26 mouse cellular contexts compared by ENCODE assay signal in the genomic region with DNA sequence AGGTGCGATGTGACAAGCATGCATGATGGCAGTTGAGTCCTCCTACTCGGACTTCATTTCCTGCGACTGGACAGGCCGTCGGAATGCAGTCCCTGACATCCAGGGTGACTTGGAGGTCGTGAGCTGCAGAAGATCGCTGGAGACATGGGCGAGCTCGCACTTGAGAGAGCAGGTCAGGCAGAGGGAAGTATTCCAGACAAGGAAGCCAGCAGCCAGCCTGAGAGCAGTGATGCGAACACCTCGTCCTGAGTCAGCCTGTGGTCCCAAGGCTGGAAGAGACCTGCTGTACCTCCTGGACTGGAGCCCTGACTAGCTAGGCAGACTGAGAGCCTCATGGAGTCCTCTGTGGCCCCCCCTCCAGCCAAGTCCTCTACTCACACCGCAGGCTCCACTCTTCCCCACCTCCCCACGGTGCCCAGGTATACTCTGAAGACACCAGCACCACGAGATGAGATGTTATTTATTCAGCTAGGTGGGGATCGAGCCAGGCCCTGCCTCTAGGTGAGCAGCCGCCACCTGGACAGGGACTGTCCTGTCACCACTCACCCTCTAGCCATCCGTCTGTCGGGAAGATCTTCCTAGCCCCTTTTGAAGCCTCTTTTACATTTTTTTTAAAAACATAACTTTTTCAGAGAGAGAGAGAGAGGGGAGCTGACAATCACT. TPM values are rescaled to one million over a fixed set of nuclear protein-coding genes. Genes with fewer than 3 reads are reported as not detected.
DNase-seq lines count a peak whose midpoint lies in the region; ATAC-seq and TF ChIP-seq lines count a peak whose summit lies in the region.
"Had no signal": no experiment of that assay in that cellular context is flagged by ENCODE, and none has a peak within 500 bp of the region (broad histone marks: within the 10 kb centered on the region; RNA-seq: fewer than 3 reads in every experiment).

No protein-coding gene starts in this region.

- H3K4me2 ChIP-seq in heart, embryonic 12.5 days: no peak overlapping the region
- no peak overlapping the region for H3K4me2 ChIP-seq in kidney, embryonic 15.5 days
- no peak overlapping the region for H3K4me2 ChIP-seq in stomach, embryonic 16.5 days (ENCODE audit: low read depth, low read length)
- no peak overlapping the region for H3K4me2 ChIP-seq in stomach, postnatal 0 days (replicated peaks; ENCODE audit: low read depth)
- no peak overlapping the region for H3K4me2 ChIP-seq in neural tube, embryonic 15.5 days
- H3K4me2 ChIP-seq: limb, embryonic 15.5 days; liver, embryonic 15.5 days had no signal

- no peaks in the 10 kb centered on the region for H3K36me3 ChIP-seq in heart, embryonic 12.5 days
- no peaks in the 10 kb centered on the region for H3K36me3 ChIP-seq in kidney, embryonic 15.5 days
- no peaks in the 10 kb centered on the region for H3K36me3 ChIP-seq in stomach, embryonic 16.5 days (ENCODE audit: control insufficient read depth, insufficient read depth, low read length)
- no peaks in the 10 kb centered on the region for H3K36me3 ChIP-seq in stomach, postnatal 0 days (ENCODE audit: control insufficient read depth, insufficient read depth, low read length)
- no peaks in the 10 kb centered on the region for H3K36me3 ChIP-seq in neural tube, embryonic 15.5 days
- H3K36me3 ChIP-seq: embryonic facial prominence, embryonic 10.5 days; limb, embryonic 15.5 days; liver, embryonic 15.5 days had no signal

- intact Hi-C loops in heart, postnatal 25 days (cut with DNase I): loop anchor here (10.0 kb wide), 1 partner anchor 620 kb away; no protein-coding TSS in a partner anchor

- H3K27ac ChIP-seq in heart, embryonic 12.5 days (ENCODE audit: poor library complexity, severe bottlenecking): 0 out of 2 replicates have a peak overlapping the region, but pooled peaks have one; percentile 16
- H3K27ac ChIP-seq in kidney, embryonic 15.5 days: no peak overlapping the region
- H3K27ac ChIP-seq in stomach, embryonic 16.5 days (ENCODE audit: low read length): no peak overlapping the region
- H3K27ac ChIP-seq in stomach, postnatal 0 days (replicated peaks): no peak overlapping the region
- no peak overlapping the region for H3K27ac ChIP-seq in neural tube, embryonic 15.5 days (replicated peaks)
- H3K27ac ChIP-seq: embryonic facial prominence, embryonic 10.5 days; layer of hippocampus, adult 2 months; limb, embryonic 15.5 days; liver, embryonic 15.5 days had no signal

- no peak overlapping the region for H3K9ac ChIP-seq in heart, embryonic 12.5 days
- no peak overlapping the region for H3K9ac ChIP-seq in kidney, embryonic 15.5 days
- no peak overlapping the region for H3K9ac ChIP-seq in stomach, embryonic 16.5 days (ENCODE audit: low read length)
- no peak overlapping the region for H3K9ac ChIP-seq in stomach, postnatal 0 days (ENCODE audit: low read length)
- no peak overlapping the region for H3K9ac ChIP-seq in neural tube, embryonic 15.5 days (replicated peaks)
- H3K9ac ChIP-seq: limb, embryonic 15.5 days; liver, embryonic 15.5 days had no signal

- WGBS in heart, embryonic 12.5 days: 52% methylated on average over 18 of the region's 18 CpGs
- 52% methylated on average over 18 of the region's 18 CpGs for WGBS in kidney, embryonic 15.5 days
- WGBS in stomach, embryonic 16.5 days: 69% methylated on average over 18 of the region's 18 CpGs
- 69% methylated on average over 18 of the region's 18 CpGs for WGBS in stomach, postnatal 0 days
- WGBS in neural tube, embryonic 15.5 days: 87% methylated on average over 18 of the region's 18 CpGs

- DNase-seq in heart, postnatal 25 days (ENCODE audit: low spot score): no peak
- no peak for DNase-seq in kidney, postnatal 25 days
- no peak for DNase-seq in stomach, postnatal 0 days (ENCODE audit: low spot score)
- DNase-seq: adrenal gland, adult 8-10 months; kidney, adult 9 months; layer of hippocampus, postnatal 36 days; right cerebral cortex, adult 18-20 months; thymus, postnatal 25 days had no signal

- no peak for TF ChIP-seq EP300 in stomach, postnatal 0 days (optimal IDR thresholded peaks at IDR 0.05)

- H3K9me3 ChIP-seq in heart, embryonic 12.5 days (replicated peaks): no peaks in the 10 kb centered on the region; the same call in 1 of the 2 replicates
- no peaks in the 10 kb centered on the region for H3K9me3 ChIP-seq in kidney, embryonic 15.5 days (replicated peaks)
- no peaks in the 10 kb centered on the region for H3K9me3 ChIP-seq in stomach, embryonic 16.5 days (replicated peaks; ENCODE audit: control insufficient read depth, low read length)
- no peaks in the 10 kb centered on the region for H3K9me3 ChIP-seq in stomach, postnatal 0 days (ENCODE audit: control insufficient read depth, low read length)
- H3K9me3 ChIP-seq in neural tube, embryonic 15.5 days (replicated peaks): no peaks in the 10 kb centered on the region
- H3K9me3 ChIP-seq: embryonic facial prominence, embryonic 10.5 days; limb, embryonic 15.5 days; liver, embryonic 15.5 days had no signal

- 0 out of 2 replicates have a peak, but pooled peaks cover 4% of the 10 kb centered on the region for H3K4me1 ChIP-seq in heart, embryonic 12.5 days (replicated peaks)
- peaks cover 5% of the 10 kb centered on the region; the same call in 1 of the 2 replicates for H3K4me1 ChIP-seq in kidney, embryonic 15.5 days
- H3K4me1 ChIP-seq in stomach, embryonic 16.5 days (ENCODE audit: control insufficient read depth, insufficient read depth, low read length): no peaks in the 10 kb centered on the region
- no peaks in the 10 kb centered on the region for H3K4me1 ChIP-seq in stomach, postnatal 0 days (replicated peaks; ENCODE audit: control insufficient read depth, insufficient read depth)
- H3K4me1 ChIP-seq in neural tube, embryonic 15.5 days: no peaks in the 10 kb centered on the region
- H3K4me1 ChIP-seq: embryonic facial prominence, embryonic 10.5 days; limb, embryonic 15.5 days; liver, embryonic 15.5 days had no signal

- H3K27me3 ChIP-seq in heart, embryonic 12.5 days (replicated peaks): no peaks in the 10 kb centered on the region
- H3K27me3 ChIP-seq in kidney, embryonic 15.5 days: no peaks in the 10 kb centered on the region
- no peaks in the 10 kb centered on the region for H3K27me3 ChIP-seq in stomach, embryonic 16.5 days (ENCODE audit: control insufficient read depth, insufficient read depth, low read length)
- H3K27me3 ChIP-seq in stomach, postnatal 0 days (ENCODE audit: control insufficient read depth, insufficient read depth, low read length): no peaks in the 10 kb centered on the region
- H3K27me3 ChIP-seq in neural tube, embryonic 15.5 days (replicated peaks): no peaks in the 10 kb centered on the region
- H3K27me3 ChIP-seq: limb, embryonic 15.5 days; liver, embryonic 15.5 days; Patski had no signal

- TF ChIP-seq CTCF in stomach, postnatal 0 days (IDR thresholded peaks at IDR 0.05; ENCODE audit: low read depth): no peak

- 0 out of 2 replicates have a peak, but pooled peaks have one; percentile 22 for ATAC-seq in heart, embryonic 12.5 days (ENCODE audit: insufficient number of reproducible peaks, low FRiP score)
- peak; percentile 64 for ATAC-seq in kidney, embryonic 15.5 days (replicated peaks; ENCODE audit: low FRiP score)
- ATAC-seq in stomach, embryonic 16.5 days (ENCODE audit: insufficient read depth, low FRiP score): peak; percentile 44
- ATAC-seq in stomach, postnatal 0 days (ENCODE audit: low FRiP score, low TSS enrichment): no peak
- ATAC-seq in neural tube, embryonic 15.5 days (ENCODE audit: low FRiP score): no peak
- ATAC-seq: lung, postnatal 0 days; midbrain, embryonic 16.5 days; Patski had no signal

- H3K4me3 ChIP-seq in heart, embryonic 12.5 days: no peak overlapping the region
- H3K4me3 ChIP-seq in kidney, embryonic 15.5 days (replicated peaks): no peak overlapping the region
- H3K4me3 ChIP-seq in stomach, embryonic 16.5 days (replicated peaks; ENCODE audit: low read length): no peak overlapping the region
- H3K4me3 ChIP-seq in stomach, postnatal 0 days (ENCODE audit: low read depth, low read length): no peak overlapping the region
- no peak overlapping the region for H3K4me3 ChIP-seq in neural tube, embryonic 15.5 days (replicated peaks)
- H3K4me3 ChIP-seq: embryonic facial prominence, embryonic 10.5 days; layer of hippocampus, adult 2 months; limb, embryonic 15.5 days; liver, embryonic 15.5 days had no signal

RNA-seq across cellular contexts. Expression of a gene that starts 11.5 kb away (rescaled TPM):
- not detected in 2 replicates for polyA plus RNA-seq in heart, embryonic 12.5 days (2016; fragmentation: Nextera tagmentation; extraction: Ambion mirVana)
- not detected for total RNA-seq in heart, postnatal 25 days (2021)
- polyA plus RNA-seq in kidney, embryonic 15.5 days (2015; fragmentation: Nextera tagmentation; extraction: Ambion mirVana): not detected in 2 replicates
- not detected in 2 replicates for polyA plus RNA-seq in stomach, embryonic 16.5 days (2015; fragmentation: Nextera tagmentation; extraction: Ambion mirVana)
- not detected in 2 replicates for polyA plus RNA-seq in stomach, postnatal 0 days (2015; fragmentation: Nextera tagmentation; extraction: Ambion mirVana)
- polyA plus RNA-seq in neural tube, embryonic 15.5 days (2015; fragmentation: Nextera tagmentation; extraction: Ambion mirVana): 0.13 TPM in 1 of 2 replicates, not detected in the other
- total RNA-seq: adrenal gland, adult 8-10 months; common myeloid progenitor, adult 5-6 weeks; gastrocnemius, adult 18-20 months; gastrocnemius, postnatal 4 days; hematopoietic stem cell, adult 5-6 weeks; layer of hippocampus, adult 2 months; layer of hippocampus, postnatal 36 days; left cerebral cortex, postnatal 14 days; megakaryocyte-erythroid progenitor cell, adult 5-6 weeks had no signal
- polyA plus RNA-seq: embryonic facial prominence, embryonic 10.5 days; forebrain, embryonic 11.5 days; limb, embryonic 15.5 days; liver, embryonic 15.5 days; lung, postnatal 0 days; midbrain, embryonic 16.5 days; Patski had no signal

RNA-seq across cellular contexts. Expression of a gene that starts 57.8 kb away (rescaled TPM):
- polyA plus RNA-seq in heart, embryonic 12.5 days (2016; fragmentation: Nextera tagmentation; extraction: Ambion mirVana): not detected in 2 replicates
- total RNA-seq in heart, postnatal 25 days (2021): not detected
- polyA plus RNA-seq in kidney, embryonic 15.5 days (2015; fragmentation: Nextera tagmentation; extraction: Ambion mirVana): not detected in 2 replicates
- 0.25 TPM in 1 of 2 replicates, not detected in the other for polyA plus RNA-seq in stomach, embryonic 16.5 days (2015; fragmentation: Nextera tagmentation; extraction: Ambion mirVana)
- 0.16 and 0.17 TPM in 2 replicates for polyA plus RNA-seq in stomach, postnatal 0 days (2015; fragmentation: Nextera tagmentation; extraction: Ambion mirVana)
- not detected in 2 replicates for polyA plus RNA-seq in neural tube, embryonic 15.5 days (2015; fragmentation: Nextera tagmentation; extraction: Ambion mirVana)
- total RNA-seq: adrenal gland, adult 8-10 months; common myeloid progenitor, adult 5-6 weeks; gastrocnemius, adult 18-20 months; gastrocnemius, postnatal 4 days; layer of hippocampus, adult 2 months; layer of hippocampus, postnatal 36 days; left cerebral cortex, postnatal 14 days; megakaryocyte-erythroid progenitor cell, adult 5-6 weeks had no signal
- polyA plus RNA-seq: embryonic facial prominence, embryonic 10.5 days; forebrain, embryonic 11.5 days; limb, embryonic 15.5 days; liver, embryonic 15.5 days; midbrain, embryonic 16.5 days; Patski had no signal

RNA-seq across cellular contexts. Expression of a gene that starts 58.0 kb away (rescaled TPM):
- polyA plus RNA-seq in heart, embryonic 12.5 days (2016; fragmentation: Nextera tagmentation; extraction: Ambion mirVana): not detected in 2 replicates
- not detected for total RNA-seq in heart, postnatal 25 days (2021)
- not detected in 2 replicates for polyA plus RNA-seq in kidney, embryonic 15.5 days (2015; fragmentation: Nextera tagmentation; extraction: Ambion mirVana)
- polyA plus RNA-seq in stomach, embryonic 16.5 days (2015; fragmentation: Nextera tagmentation; extraction: Ambion mirVana): not detected in 2 replicates
- not detected in 2 replicates for polyA plus RNA-seq in stomach, postnatal 0 days (2015; fragmentation: Nextera tagmentation; extraction: Ambion mirVana)
- not detected in 2 replicates for polyA plus RNA-seq in neural tube, embryonic 15.5 days (2015; fragmentation: Nextera tagmentation; extraction: Ambion mirVana)
- total RNA-seq: adrenal gland, adult 8-10 months; common myeloid progenitor, adult 5-6 weeks; gastrocnemius, adult 18-20 months; gastrocnemius, postnatal 4 days; hematopoietic stem cell, adult 5-6 weeks; layer of hippocampus, adult 2 months; layer of hippocampus, postnatal 36 days; left cerebral cortex, postnatal 14 days; megakaryocyte-erythroid progenitor cell, adult 5-6 weeks had no signal
- polyA plus RNA-seq: embryonic facial prominence, embryonic 10.5 days; forebrain, embryonic 11.5 days; limb, embryonic 15.5 days; liver, embryonic 15.5 days; lung, postnatal 0 days; midbrain, embryonic 16.5 days; Patski had no signal

Comparison
In these comparisons a context has a peak if more than half of its experiments do, and no peak if none do; other contexts are left out.
1. ATAC-seq: peak in heart, embryonic 12.5 days (single experiment), kidney, embryonic 15.5 days (single experiment) and stomach, embryonic 16.5 days (single experiment); none in stomach, postnatal 0 days (single experiment) and neural tube, embryonic 15.5 days (single experiment).